Mouse (Mus musculus) neural tube, embryonic 14.5 days (tissue): ENCODE results near the gene Sirt7. TPM values are rescaled to one million over a fixed set of nuclear protein-coding genes. Genes with fewer than 3 reads are reported as not detected.
A peak's percentile ranks its signal among the peaks of the same experiment; 100 is the strongest.

Experiments used
- ATAC-seq: fragments of 200-750 bp; cut with Nextera tagmentation; 2 replicates; pipeline ENCODE4 v1.8.0; 2017; ENCODE audit warnings: low read depth, mild to moderate bottlenecking, moderate TSS enrichment, moderate library complexity
- H3K27ac ChIP-seq: fragments of 300-500 bp; sonication (generic); 2 replicates; pipeline ENCODE4 v1.5.1; 2014; ENCODE audit warnings: low read depth, mild to moderate bottlenecking, control low read depth, low read length, moderate library complexity, mixed read lengths
- H3K27me3 ChIP-seq: fragments of 300-500 bp; sonication (generic); 2 replicates; pipeline ENCODE4 v1.6.1; 2014; ENCODE audit warnings: low read length; ENCODE audit not compliant: control insufficient read depth, insufficient read depth
- H3K36me3 ChIP-seq: fragments of 300-500 bp; sonication (generic); 2 replicates; pipeline ENCODE4 v1.6.1; 2014; ENCODE audit warnings: low read length, mixed read lengths; ENCODE audit not compliant: control insufficient read depth, insufficient read depth
- H3K4me1 ChIP-seq: fragments of 300-500 bp; sonication (generic); 2 replicates; pipeline ENCODE4 v1.6.1; 2014; ENCODE audit warnings: low read length; ENCODE audit not compliant: control insufficient read depth, insufficient read depth
- H3K4me2 ChIP-seq: fragments of 300-500 bp; sonication (generic); 2 replicates; pipeline ENCODE4 v1.6.1; 2014; ENCODE audit warnings: mild to moderate bottlenecking, low read depth, low read length, control low read depth
- H3K4me3 ChIP-seq: fragments of 300-500 bp; sonication (generic); 2 replicates; pipeline ENCODE4 v1.5.1; 2014; ENCODE audit warnings: low read depth, low read length, control low read depth, mixed read lengths
- H3K9ac ChIP-seq: fragments of 300-500 bp; sonication (generic); replicated peaks from 2 replicates; pipeline ENCODE4 v1.6.1; 2014; ENCODE audit warnings: low read depth, mild to moderate bottlenecking, control low read depth, low read length, mixed read lengths
- H3K9me3 ChIP-seq: fragments of 300-500 bp; sonication (generic); 2 replicates; pipeline ENCODE4 v1.6.1; 2016; ENCODE audit warnings: low read length; ENCODE audit not compliant: control insufficient read depth
- WGBS: fragments of 180-500 bp; shearing (Covaris S2); extraction: QIAGEN DNeasy Blood & Tissue Kit; methylation state at CpG from one replicate; pipeline ENCODE4 v1.1.7; 2014; 5-methylcytosine and 5-hydroxymethylcytosine counted together
- polyA plus RNA-seq: library from polyadenylated mRNA; unstranded; fragments of >200 nt; fragmentation: Nextera tagmentation; extraction: Ambion mirVana; gene quantifications from 2 replicates; pipeline ENCODE4 v1.2.1, GENCODE M21; 2014

The Sirt7 gene
- polyA plus RNA-seq, 1 experiment from 2014 or later = 42.8 TPM

- H3K27ac ChIP-seq = no peak overlapping the region
- H3K4me2 ChIP-seq = no peak overlapping the region
- 0 out of 2 replicates have a peak overlapping the region, but pooled peaks have one; percentile 16 for H3K9ac ChIP-seq
- H3K9me3 ChIP-seq = no peaks in the 10 kb centered on the region
- H3K36me3 ChIP-seq = peaks cover 24% of the 10 kb centered on the region
- 84% methylated on average over 7 of the region's 7 CpGs for WGBS
- no peaks in the 10 kb centered on the region for H3K27me3 ChIP-seq
- peaks cover 25% of the 10 kb centered on the region for H3K4me1 ChIP-seq
- ATAC-seq = no peak
- H3K4me3 ChIP-seq = no peak overlapping the region
Measured at GRCm38 (mm10) chr11:120577211-120578023, 47.6 kb downstream of the Sirt7 start.

GRCm38 (mm10) chr11:120576365-120576981 is 48.6 kb downstream of the Sirt7 start:
- WGBS = 88% methylated on average over 3 of the region's 3 CpGs
- H3K9me3 ChIP-seq = no peaks in the 10 kb centered on the region
- peaks cover 24% of the 10 kb centered on the region for H3K36me3 ChIP-seq
- no peak overlapping the region for H3K4me2 ChIP-seq
- H3K9ac ChIP-seq = no peak overlapping the region
- no peak for ATAC-seq
- no peak overlapping the region for H3K27ac ChIP-seq
- peaks cover 25% of the 10 kb centered on the region for H3K4me1 ChIP-seq
- no peaks in the 10 kb centered on the region for H3K27me3 ChIP-seq
- no peak overlapping the region for H3K4me3 ChIP-seq

GRCm38 (mm10) chr11:120575940-120576339 is 49.1 kb downstream of the Sirt7 start:
- H3K9ac ChIP-seq = no peak overlapping the region
- no peak overlapping the region for H3K4me2 ChIP-seq
- H3K27me3 ChIP-seq = no peaks in the 10 kb centered on the region
- no peak overlapping the region for H3K27ac ChIP-seq
- H3K36me3 ChIP-seq = peaks cover 24% of the 10 kb centered on the region
- no peak for ATAC-seq
- H3K4me1 ChIP-seq = peaks cover 28% of the 10 kb centered on the region
- H3K9me3 ChIP-seq = no peaks in the 10 kb centered on the region
- H3K4me3 ChIP-seq = no peak overlapping the region

DNA sequence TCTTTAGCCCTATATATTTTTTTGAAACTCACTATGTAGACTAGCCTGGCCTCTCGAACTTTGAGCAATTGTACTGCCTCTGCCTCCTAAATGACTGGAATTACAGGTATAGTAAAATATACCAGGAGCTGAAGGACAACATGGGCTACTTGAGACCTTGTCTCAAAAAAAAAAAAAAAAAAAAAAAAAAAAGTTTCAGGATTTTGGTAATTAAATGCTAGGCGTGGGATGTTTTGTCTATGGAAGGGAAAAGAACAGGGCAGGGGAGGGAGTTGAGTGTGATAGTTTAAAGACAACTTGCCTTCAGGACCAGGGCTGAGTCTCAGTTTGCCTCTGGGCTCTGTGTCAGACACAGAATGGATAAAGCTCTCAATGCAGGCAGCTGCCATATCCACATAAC is 50.0 kb downstream of the Sirt7 start:
- no peak for ATAC-seq
- H3K9ac ChIP-seq = no peak overlapping the region
- H3K36me3 ChIP-seq = peaks cover 31% of the 10 kb centered on the region
- no peak overlapping the region for H3K4me2 ChIP-seq
- H3K27me3 ChIP-seq = no peaks in the 10 kb centered on the region
- H3K4me3 ChIP-seq = no peak overlapping the region
- no peak overlapping the region for H3K27ac ChIP-seq
- WGBS = 80% methylated on average over 2 of the region's 2 CpGs
- H3K9me3 ChIP-seq = no peaks in the 10 kb centered on the region
- H3K4me1 ChIP-seq = peaks cover 22% of the 10 kb centered on the region

DNA sequence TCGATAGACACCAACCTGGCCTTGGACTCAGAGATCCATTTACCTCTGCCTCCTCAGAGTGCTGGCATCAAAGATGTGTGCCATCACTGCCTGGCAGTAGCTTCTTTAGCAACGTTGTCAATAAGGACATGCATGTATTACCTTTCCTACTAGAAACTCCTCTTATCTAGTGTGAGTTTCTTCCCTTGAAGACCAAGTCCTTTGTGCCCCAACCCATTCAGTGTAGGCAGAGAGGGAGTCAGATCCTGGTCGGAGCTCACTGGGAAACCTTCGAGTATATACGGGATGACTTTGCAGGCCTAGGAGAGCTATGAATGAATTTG is 50.8 kb downstream of the Sirt7 start:
- Histone ChIP-seq H3K9me3 (no peaks in the 10 kb centered on the region), H3K4me3 (peak overlapping the region; percentile 68), H3K9ac (no peak overlapping the region), H3K4me2 (peak overlapping the region; percentile 90), H3K36me3 (peaks cover 30% of the 10 kb centered on the region), H3K27me3 (no peaks in the 10 kb centered on the region), H3K27ac (no peak overlapping the region), H3K4me1 (peaks cover 16% of the 10 kb centered on the region)
- ATAC-seq = no peak
- 47% methylated on average over 5 of the region's 5 CpGs for WGBS

- Histone ChIP-seq H3K4me1 (peaks cover 16% of the 10 kb centered on the region), H3K9ac (peak overlapping the region; percentile 72), H3K27ac (peak overlapping the region; percentile 89), H3K27me3 (no peaks in the 10 kb centered on the region), H3K9me3 (no peaks in the 10 kb centered on the region), H3K36me3 (peaks cover 27% of the 10 kb centered on the region), H3K4me2 (peak overlapping the region; percentile 90), H3K4me3 (peak overlapping the region; percentile 68)
- ATAC-seq = no peak
- WGBS = under 1% methylated on average over 23 of the region's 23 CpGs
Measured at GRCm38 (mm10) chr11:120573585-120574277, 51.3 kb downstream of the Sirt7 start.

- H3K9ac ChIP-seq = peak within 1 kb of the TSS; percentile 72
- ATAC-seq = peak; percentile 96
- peak within 1 kb of the TSS; percentile 89 for H3K27ac ChIP-seq
- WGBS = under 1% methylated on average over 92 of the region's 94 CpGs
- H3K4me1 ChIP-seq = peaks cover 16% of the 10 kb centered on the region
- H3K9me3 ChIP-seq = no peaks in the 10 kb centered on the region
- H3K27me3 ChIP-seq = no peaks in the 10 kb centered on the region
- peak within 1 kb of the TSS; percentile 95 for H3K4me2 ChIP-seq
- H3K36me3 ChIP-seq = peaks cover 27% of the 10 kb centered on the region
- peak within 1 kb of the TSS; percentile 68 for H3K4me3 ChIP-seq
Measured at GRCm38 (mm10) chr11:120572752-120573584, 52.1 kb downstream of the Sirt7 start, which contains the start of gene P4hb. TSS of gene P4hb (minus strand) at chr11:120573253.

DNA sequence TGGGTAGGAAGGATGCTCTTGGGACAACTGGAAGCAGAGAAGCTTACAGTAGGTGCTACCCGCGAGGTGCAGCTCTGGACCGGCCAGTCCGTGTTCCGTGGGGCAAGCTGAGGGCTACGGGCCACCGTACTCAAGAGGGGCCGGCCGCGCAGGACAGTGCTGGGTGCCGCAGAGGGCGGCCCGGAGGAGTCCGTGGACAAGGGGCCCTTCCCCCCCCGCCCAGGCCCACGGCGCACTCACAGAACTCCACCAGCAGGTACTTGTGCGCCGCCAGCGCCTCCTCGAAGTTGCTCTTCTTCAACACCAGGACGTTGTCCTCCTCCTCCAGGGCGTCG is 52.7 kb downstream of the Sirt7 start:
- peak; percentile 40; the same call in 1 of the 2 replicates for ATAC-seq
- H3K4me1 ChIP-seq = peaks cover 16% of the 10 kb centered on the region
- no peaks in the 10 kb centered on the region for H3K9me3 ChIP-seq
- peaks cover 27% of the 10 kb centered on the region for H3K36me3 ChIP-seq
- H3K27ac ChIP-seq = peak overlapping the region; percentile 56
- H3K27me3 ChIP-seq = no peaks in the 10 kb centered on the region
- H3K4me3 ChIP-seq = peak overlapping the region; percentile 68
- peak overlapping the region; percentile 72 for H3K9ac ChIP-seq
- WGBS = 0% methylated on average over 21 of the region's 24 CpGs
- peak overlapping the region; percentile 95 for H3K4me2 ChIP-seq
